Mouse (Mus musculus) liver, adult 10 weeks (tissue): Measurements from ENCODE around the gene Fam241b. TPM values are rescaled to one million over a fixed set of nuclear protein-coding genes. Genes with fewer than 3 reads are reported as not detected.

Source experiments
- polyA plus RNA-seq: library from polyadenylated mRNA; stranded (reverse); fragments of 350-450 nt; fragmentation: Illumina TruSeq; extraction: RNeasy Lipid Tissue Mini Kit (QIAGEN cat#74804); gene quantifications from one replicate; pipeline ENCODE4 v1.2.3, GENCODE M21; 2014; ENCODE audit warnings: low read depth, low replicate concordance

Fam241b gene
- polyA plus RNA-seq = 2.0 TPM

DNA sequence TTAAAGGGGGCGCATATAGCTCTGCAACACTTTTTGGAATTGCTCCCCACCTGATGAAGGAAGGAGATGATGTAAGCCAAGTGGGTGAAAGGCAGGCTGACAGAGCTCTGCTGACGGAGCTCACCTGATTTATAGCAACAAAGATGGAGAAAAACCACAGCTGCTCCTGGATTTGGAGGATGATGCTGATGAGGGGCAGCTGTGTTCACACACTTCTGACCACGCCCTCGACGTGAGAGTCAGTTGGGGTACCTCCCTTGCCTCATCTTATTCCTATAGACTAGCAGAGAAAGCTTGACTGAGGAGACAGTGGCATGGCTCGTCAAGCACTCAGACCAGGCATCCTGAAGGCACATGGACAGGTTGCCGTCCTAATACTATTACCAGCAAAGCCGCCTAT lies at the start of gene Fam241b:
Gene Fam241b, minus strand, starts transcription at position 101 of the 400 bp plus-strand sequence.

DNA sequence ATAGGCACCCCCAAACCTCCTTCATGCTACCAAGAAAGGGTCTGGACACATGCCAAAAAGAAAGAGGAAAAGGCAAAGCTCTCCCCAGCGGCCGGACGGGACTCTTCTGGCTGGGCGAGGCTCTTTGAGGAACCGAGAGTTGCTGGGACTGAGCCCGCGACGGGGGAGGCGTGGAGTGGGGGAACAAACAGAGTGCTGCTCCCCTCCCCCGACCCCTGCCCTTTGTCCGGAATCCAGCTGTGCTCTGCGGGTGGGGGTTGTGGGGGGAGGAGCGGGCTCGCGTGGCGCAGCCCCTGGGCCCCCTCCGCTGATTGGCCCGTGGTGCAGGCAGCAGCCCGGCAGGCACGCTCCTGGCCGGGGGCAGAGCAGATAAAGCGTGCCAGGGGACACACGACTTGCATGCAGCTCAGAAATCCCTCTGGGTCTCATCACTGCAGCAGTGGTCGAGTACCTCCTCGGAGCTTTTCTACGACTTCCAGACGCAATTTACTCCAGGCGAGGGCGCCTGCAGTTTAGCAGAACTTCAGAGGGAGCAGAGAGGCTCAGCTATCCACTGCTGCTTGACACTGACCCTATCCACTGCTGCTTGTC lies 10.9 kb downstream of the Fam241b start, which contains the start of gene Neurog3:
Gene Neurog3, plus strand, starts transcription at position 400 of the 591 bp plus-strand sequence.

Other genes starting within 250 kb of the Fam241b start
- gene Col13a1, start 164.8 kb downstream of the Fam241b start, polyA plus RNA-seq = 3.3 TPM
- gene Neurog3, start 10.8 kb downstream of the Fam241b start, polyA plus RNA-seq = not detected
- gene Tspan15, start 87.3 kb upstream of the Fam241b start, polyA plus RNA-seq = 0.90 TPM
- not detected for gene Tacr2, start 108.5 kb upstream of the Fam241b start, polyA plus RNA-seq
- 0.29 TPM for gene Hk1, start 236.0 kb upstream of the Fam241b start, polyA plus RNA-seq